Comparison of ENCODE assay signal across 9 mouse cellular contexts in the genomic region with DNA sequence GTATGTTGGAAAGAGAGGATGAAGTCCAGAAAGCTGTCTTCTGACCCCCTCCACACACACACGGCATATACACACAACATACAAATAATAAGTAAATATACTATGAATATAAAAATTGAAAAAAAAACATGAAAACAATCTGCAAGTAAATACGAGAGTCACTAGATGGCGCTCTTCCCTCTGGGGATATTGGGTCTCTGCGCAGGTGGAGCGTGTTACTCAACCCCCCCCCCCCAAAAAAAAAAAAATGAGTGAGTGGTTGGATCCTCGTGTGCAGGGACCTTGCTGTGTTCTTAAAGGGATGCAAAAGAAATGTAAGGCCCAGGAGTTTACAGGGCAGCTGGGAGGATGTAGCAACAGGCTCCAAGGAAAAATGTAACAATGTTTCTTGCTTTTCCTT. TPM values are rescaled to one million over a fixed set of nuclear protein-coding genes. Genes with fewer than 3 reads are reported as not detected.
DNase-seq lines count a peak whose midpoint lies in the region; TF ChIP-seq lines count a peak whose summit lies in the region.
"Had no signal": no experiment of that assay in that cellular context is flagged by ENCODE, and none has a peak within 500 bp of the region (broad histone marks: within the 10 kb centered on the region; RNA-seq: fewer than 3 reads in every experiment).

No protein-coding gene starts in this region.

- TF ChIP-seq POLR2A in MEL (IDR thresholded peaks at IDR 0.05; ENCODE audit: control insufficient read depth in 1 of 2, insufficient read depth in 1 of 2, low read depth in 1 of 2, low read length in 2 of 2, poor library complexity in 1 of 2) = no peak

- no peaks in the 10 kb centered on the region for H3K27me3 ChIP-seq in MEL (ENCODE audit: control insufficient read depth in 1 of 2, insufficient read depth in 2 of 2, low read length in 2 of 2)

- peaks cover 0 to 11% of the 10 kb centered on the region in 2 experiments; a peak in 2 of 4 replicates for H3K4me1 ChIP-seq in MEL (ENCODE audit: control insufficient read depth in 1 of 2, insufficient read depth in 2 of 2, low read length in 2 of 2)

- no peaks in the 10 kb centered on the region for H3K9me3 ChIP-seq in MEL (replicated peaks; ENCODE audit: insufficient read depth, low read length)
- H3K9me3 ChIP-seq: heart, embryonic 15.5 days had no signal

- H3K9ac ChIP-seq in MEL (ENCODE audit: control insufficient read depth, low read depth, low read length, poor library complexity, severe bottlenecking) = peak overlapping the region; percentile 14; the same call in 1 of the 2 replicates
- H3K9ac ChIP-seq: heart, embryonic 15.5 days had no signal

- DNase-seq in adrenal gland, postnatal 14 days = peak; percentile 56
- DNase-seq in adrenal gland, adult 8-10 months = no peak
- peak; percentile 9 to 20 for DNase-seq in left cerebral cortex, adult 18-20 months (ENCODE audit: low spot score in 2 of 2)
- DNase-seq in left cerebral cortex, adult 11 months (ENCODE audit: low spot score) = no peak
- DNase-seq in MEL (ENCODE audit: low read depth, low spot score) = peak; percentile 81
- DNase-seq in embryo, embryonic 11 days = peak; percentile 86
- peak; percentile 58 for DNase-seq in retina, postnatal 7 days (ENCODE audit: low read depth, low spot score)
- no peak for DNase-seq in right cerebral cortex, postnatal 10 days (ENCODE audit: low spot score in 2 of 2)

- TF ChIP-seq RAD21 in MEL (IDR thresholded peaks at IDR 0.05; ENCODE audit: low read depth, low read length) = peak; percentile 62

- H3K27ac ChIP-seq in MEL (ENCODE audit: control insufficient read depth, low read depth, low read length) = no peak overlapping the region
- H3K27ac ChIP-seq: heart, embryonic 15.5 days had no signal

- H3K4me3 ChIP-seq in MEL (ENCODE audit: control insufficient read depth in 1 of 2, insufficient read depth in 1 of 2, low read depth in 2 of 2, low read length in 2 of 2) = no peak overlapping the region
- H3K4me3 ChIP-seq: heart, embryonic 15.5 days had no signal

- peak; percentile 58 to 74 (median 65) for TF ChIP-seq CTCF in MEL (IDR thresholded peaks at IDR 0.05 in 2 of 3, conservative IDR thresholded peaks at IDR 0.05 in 1 of 3; ENCODE audit: control insufficient read depth in 1 of 3, insufficient read depth in 1 of 3, low read depth in 2 of 3, low read length in 3 of 3, poor library complexity in 1 of 3, severe bottlenecking in 1 of 3)

- H3K79me2 ChIP-seq in MEL (ENCODE audit: control insufficient read depth, insufficient read depth, low read length, poor library complexity) = peaks cover 1% of the 10 kb centered on the region; the same call in 1 of the 2 replicates

- TF ChIP-seq EP300 in MEL (IDR thresholded peaks at IDR 0.05; ENCODE audit: low read depth in 1 of 2, low read length in 2 of 2) = no peak

- peaks cover 0 to 7% of the 10 kb centered on the region in 2 experiments; a peak in 2 of 4 replicates for H3K36me3 ChIP-seq in MEL (ENCODE audit: control insufficient read depth in 1 of 2, insufficient read depth in 2 of 2, low read length in 2 of 2)
- H3K36me3 ChIP-seq: heart, embryonic 15.5 days had no signal

TF ChIP-seq in MEL, 35 proteins besides CTCF, POLR2A, EP300 and RAD21:
- TF ChIP-seq BHLHE40 (IDR thresholded peaks at IDR 0.05; ENCODE audit: borderline replicate concordance, low read depth, low read length) = no peak
- TF ChIP-seq NRF1 (IDR thresholded peaks at IDR 0.05; ENCODE audit: insufficient read depth, low read depth, low read length, poor library complexity, severe bottlenecking) = 0 out of 2 replicates have a peak, but pooled peaks have one; percentile 31
- 0 out of 2 replicates have a peak, but pooled peaks have one; percentile 60 for TF ChIP-seq MAZ (IDR thresholded peaks at IDR 0.05; ENCODE audit: low read depth, low read length)
- no peak for TF ChIP-seq GABPA (IDR thresholded peaks at IDR 0.05; ENCODE audit: low read depth, low read length)
- peak; percentile 96 for TF ChIP-seq ZNF384 (IDR thresholded peaks at IDR 0.05; ENCODE audit: low read depth, low read length)
- TF ChIP-seq SIN3A (IDR thresholded peaks at IDR 0.05; ENCODE audit: low read length) = 0 out of 2 replicates have a peak, but pooled peaks have one; percentile 17
- TF ChIP-seq SMC3 (IDR thresholded peaks at IDR 0.05; ENCODE audit: low read depth, low read length) = peak; percentile 53

RNA-seq across cellular contexts. Expression of a gene that starts 5.6 kb away (rescaled TPM):
- 120 and 136 TPM in 2 replicates for total RNA-seq in adrenal gland, postnatal 14 days (2021)
- total RNA-seq in adrenal gland, adult 8-10 months (2022) = 100 to 1,000 TPM in 3 of 4 experiments, 10 to 100 TPM in 1; 95.5 to 188 (median 137) TPM
- total RNA-seq in left cerebral cortex, adult 18-20 months (2021) = 100 to 1,000 TPM; 131 to 132 TPM
- total RNA-seq in MEL (2012; rRNA removed) = 26.9 and 29.4 TPM in 2 replicates
- polyA plus RNA-seq in MEL (2012; ENCODE audit: insufficient read depth in 1 of 2, insufficient read length in 2 of 2, low read depth in 1 of 2, low replicate concordance in 2 of 2, missing spikeins in 1 of 2) = 100 to 1,000 TPM; 138 to 285 TPM

RNA-seq across cellular contexts. Expression of a gene that starts 39.3 kb away (rescaled TPM):
- 1.2 TPM in 1 of 2 replicates, not detected in the other for total RNA-seq in adrenal gland, postnatal 14 days (2021)
- 1 to 10 TPM in 1 of 4 experiments, under 1 TPM in 3; 0.46 to 1.0 (median 0.67) TPM for total RNA-seq in adrenal gland, adult 8-10 months (2022)
- total RNA-seq in left cerebral cortex, adult 18-20 months (2021) = under 1 TPM; 0.35 to 0.75 TPM
- total RNA-seq in MEL (2012; rRNA removed) = 0.08 TPM in 1 of 2 replicates, not detected in the other
- polyA plus RNA-seq in MEL (2012; ENCODE audit: insufficient read depth in 1 of 2, insufficient read length in 2 of 2, low read depth in 1 of 2, low replicate concordance in 2 of 2, missing spikeins in 1 of 2) = under 1 TPM in 1 of 2 experiments, not detected in 1; 0.22 TPM

Comparison
In these comparisons a context has a peak if more than half of its experiments do, and no peak if none do; other contexts are left out.
1. DNase-seq: peak in adrenal gland, postnatal 14 days (single experiment), left cerebral cortex, adult 18-20 months (2 of 2), MEL (single experiment), embryo, embryonic 11 days (single experiment) and retina, postnatal 7 days (single experiment); none in adrenal gland, adult 8-10 months (single experiment), left cerebral cortex, adult 11 months (single experiment) and right cerebral cortex, postnatal 10 days (0 of 2).